Mouse (Mus musculus) megakaryocyte, embryonic 14.5 days (primary cell): Measurements from ENCODE around the gene Gtf3c2. TPM values are rescaled to one million over a fixed set of nuclear protein-coding genes. Genes with fewer than 3 reads are reported as not detected.

ENCODE experiments used
- H3K27me3 ChIP-seq: replicated peaks from 2 replicates; pipeline ENCODE3; 2012; ENCODE audit warnings: inconsistent platforms
- H3K36me3 ChIP-seq: replicated peaks from 2 replicates; pipeline ENCODE3; 2012; ENCODE audit warnings: low read length, inconsistent platforms, mixed read lengths
- H3K4me1 ChIP-seq: 2 replicates; pipeline ENCODE4 v1.6.1; 2012; ENCODE audit warnings: inconsistent platforms
- H3K4me3 ChIP-seq: replicated peaks from 2 replicates; pipeline ENCODE3; 2012; ENCODE audit warnings: moderate library complexity, mild to moderate bottlenecking, inconsistent platforms
- H3K9me3 ChIP-seq: 2 replicates; pipeline ENCODE4 v1.6.1; 2012; ENCODE audit warnings: inconsistent platforms
- FLI1 ChIP-seq: IDR thresholded peaks from 2 replicates; pipeline ENCODE4 v1.6.1; 2012; ENCODE audit warnings: low read length, inconsistent platforms, mixed read lengths
- GATA1 ChIP-seq: IDR thresholded peaks from 3 replicates; pipeline ENCODE4 v1.6.1; 2012; ENCODE audit warnings: mixed read lengths, low read length, inconsistent platforms, borderline replicate concordance
- polyA plus RNA-seq: library from polyadenylated mRNA; stranded (reverse); fragments of >175 nt; gene quantifications from 2 replicates; pipeline ENCODE4 v1.2.3, GENCODE M21; 2012; ENCODE audit warnings: low replicate concordance; ENCODE audit not compliant: insufficient read depth

Gene Gtf3c2
- polyA plus RNA-seq, 1 experiment, result 15.0 TPM

GRCm38 (mm10) chr5:31198170-31198569 lies 18.2 kb upstream of the Gtf3c2 start:
- H3K36me3 ChIP-seq, result peaks cover 76% of the 10 kb centered on the region

DNA sequence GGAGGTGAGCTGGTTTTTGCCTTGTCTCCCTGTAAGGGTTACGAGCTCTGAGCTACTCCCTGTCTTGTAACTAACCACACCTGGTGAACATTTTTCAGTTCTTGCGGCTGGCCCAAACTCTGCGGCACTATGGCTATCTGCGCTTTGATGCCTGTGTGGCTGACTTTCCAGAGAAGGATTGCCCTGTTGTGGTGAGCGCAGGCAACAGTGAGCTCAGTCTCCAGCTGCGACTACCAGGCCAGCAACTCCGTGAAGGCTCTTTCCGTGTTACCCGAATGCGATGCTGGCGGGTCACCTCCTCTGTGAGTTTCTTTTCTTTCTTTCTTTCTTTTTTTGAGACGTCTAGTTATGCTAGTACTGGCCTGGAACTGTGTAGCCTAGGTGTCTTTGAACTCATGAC lies 17.1 kb upstream of the Gtf3c2 start:
- peaks cover 67% of the 10 kb centered on the region for H3K36me3 ChIP-seq
- H3K4me3 ChIP-seq, result no peak overlapping the region
- TF ChIP-seq GATA1 (no peak), FLI1 (no peak)
- no peaks in the 10 kb centered on the region for H3K27me3 ChIP-seq
- no peaks in the 10 kb centered on the region for H3K9me3 ChIP-seq
- H3K4me1 ChIP-seq, result peaks cover 78% of the 10 kb centered on the region

More at GRCm38 (mm10) chr5:31198170-31198569, 18.2 kb upstream of the Gtf3c2 start:
- H3K4me1 ChIP-seq, result peaks cover 83% of the 10 kb centered on the region
- no peaks in the 10 kb centered on the region for H3K27me3 ChIP-seq
- H3K9me3 ChIP-seq, result no peaks in the 10 kb centered on the region
- H3K4me3 ChIP-seq, result no peak overlapping the region
- TF ChIP-seq GATA1, result no peak
- TF ChIP-seq FLI1, result no peak

GRCm38 (mm10) chr5:31196207-31196606 lies 16.3 kb upstream of the Gtf3c2 start:
- Histone ChIP-seq H3K36me3 (peaks cover 71% of the 10 kb centered on the region), H3K27me3 (no peaks in the 10 kb centered on the region), H3K4me1 (peaks cover 80% of the 10 kb centered on the region), H3K9me3 (no peaks in the 10 kb centered on the region), H3K4me3 (no peak overlapping the region)
- TF ChIP-seq GATA1 (no peak), FLI1 (no peak)

GRCm38 (mm10) chr5:31195671-31196070 lies 15.7 kb upstream of the Gtf3c2 start:
- H3K9me3 ChIP-seq, result no peaks in the 10 kb centered on the region
- H3K4me1 ChIP-seq, result peaks cover 82% of the 10 kb centered on the region
- no peak overlapping the region for H3K4me3 ChIP-seq
- no peak for TF ChIP-seq GATA1
- TF ChIP-seq FLI1, result no peak
- H3K27me3 ChIP-seq, result no peaks in the 10 kb centered on the region
- H3K36me3 ChIP-seq, result peaks cover 74% of the 10 kb centered on the region

- H3K27me3 ChIP-seq, result no peaks in the 10 kb centered on the region
- no peaks in the 10 kb centered on the region for H3K9me3 ChIP-seq
- TF ChIP-seq GATA1 (no peak), FLI1 (no peak)
- H3K4me3 ChIP-seq, result peak overlapping the region; percentile 99
- peaks cover 79% of the 10 kb centered on the region for H3K4me1 ChIP-seq
- peaks cover 74% of the 10 kb centered on the region for H3K36me3 ChIP-seq
Observed at GRCm38 (mm10) chr5:31194486-31195485, 14.8 kb upstream of the Gtf3c2 start.

DNA sequence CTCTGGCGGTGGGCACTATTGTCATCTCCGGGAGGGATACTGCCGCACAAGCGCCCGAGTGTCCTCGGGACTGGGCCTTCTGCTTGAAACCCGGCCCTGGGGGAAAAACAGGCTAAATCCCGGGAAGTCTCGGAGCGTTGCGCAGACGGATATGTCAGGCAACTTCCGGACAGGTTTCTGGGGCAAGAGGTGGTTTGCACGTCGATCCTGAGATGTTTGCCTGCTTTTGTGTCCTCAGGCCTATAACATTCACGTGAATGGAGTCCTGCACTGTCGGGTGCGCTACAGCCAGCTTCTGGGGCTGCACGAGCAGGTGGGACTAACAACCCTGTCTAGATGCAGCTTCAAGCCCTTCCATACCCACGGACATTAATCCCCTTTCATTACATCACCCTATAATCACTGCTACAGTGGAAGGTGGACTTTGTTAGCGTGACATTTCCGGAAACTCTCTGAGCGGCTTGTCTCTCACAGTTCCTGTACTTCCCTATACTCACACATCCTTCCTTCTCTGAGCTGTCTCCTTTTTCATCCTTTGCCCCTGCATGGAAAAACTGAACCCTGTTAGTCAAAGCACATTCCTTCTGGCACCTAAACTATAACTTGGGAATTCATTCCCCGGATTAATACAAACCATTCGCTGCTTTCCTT lies 13.8 kb upstream of the Gtf3c2 start:
- Histone ChIP-seq H3K36me3 (peaks cover 72% of the 10 kb centered on the region), H3K4me1 (peaks cover 71% of the 10 kb centered on the region), H3K4me3 (peak overlapping the region; percentile 99), H3K27me3 (no peaks in the 10 kb centered on the region), H3K9me3 (no peaks in the 10 kb centered on the region)
- no peak for TF ChIP-seq FLI1
- TF ChIP-seq GATA1, result no peak

DNA sequence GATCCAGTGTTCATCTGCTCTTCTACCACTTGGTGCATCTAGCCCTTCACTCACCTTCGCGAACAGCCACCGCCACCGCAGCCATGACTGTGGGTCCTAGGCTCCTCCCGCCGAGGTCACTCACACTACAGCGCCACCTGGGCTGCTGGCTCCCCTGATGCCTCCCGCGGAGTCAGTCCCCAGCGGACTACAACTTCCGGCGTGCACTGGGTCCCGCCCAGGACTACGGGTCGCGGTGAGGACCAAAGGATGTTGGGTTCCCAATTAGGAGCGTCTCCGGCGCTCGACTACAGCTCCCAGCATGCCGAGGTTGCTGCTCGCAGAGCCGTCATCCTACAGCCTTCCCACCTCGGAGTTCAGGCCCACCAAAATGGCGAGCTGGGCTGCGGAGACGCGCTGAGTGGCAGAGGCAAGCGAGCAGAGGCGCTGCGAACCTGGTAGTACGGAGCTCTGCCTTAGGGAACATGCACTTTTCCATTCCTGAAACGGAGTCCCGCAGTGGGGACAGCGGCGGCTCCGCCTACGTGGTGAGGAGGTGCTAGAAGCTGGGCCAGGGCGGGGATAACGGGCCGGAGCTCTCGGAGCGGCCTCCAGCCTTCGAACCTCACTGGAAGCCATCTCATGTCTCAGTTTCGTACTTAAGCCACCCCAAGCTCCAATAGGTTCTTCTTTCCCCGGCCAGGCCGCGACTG lies 13.1 kb upstream of the Gtf3c2 start, which contains the start of the genes Snx17 and Eif2b4:
Gene Snx17 (plus strand): TSS at position 289 of the 692 bp plus-strand sequence.
Gene Eif2b4 (minus strand): TSS at position 492 of the 692 bp plus-strand sequence.
- Histone ChIP-seq H3K36me3 (peaks cover 72% of the 10 kb centered on the region), H3K4me1 (peaks cover 67% of the 10 kb centered on the region), H3K27me3 (no peaks in the 10 kb centered on the region), H3K4me3 (peak within 1 kb of the TSS; percentile 99), H3K9me3 (no peaks in the 10 kb centered on the region)
- TF ChIP-seq FLI1 (no peak), GATA1 (no peak)

DNA sequence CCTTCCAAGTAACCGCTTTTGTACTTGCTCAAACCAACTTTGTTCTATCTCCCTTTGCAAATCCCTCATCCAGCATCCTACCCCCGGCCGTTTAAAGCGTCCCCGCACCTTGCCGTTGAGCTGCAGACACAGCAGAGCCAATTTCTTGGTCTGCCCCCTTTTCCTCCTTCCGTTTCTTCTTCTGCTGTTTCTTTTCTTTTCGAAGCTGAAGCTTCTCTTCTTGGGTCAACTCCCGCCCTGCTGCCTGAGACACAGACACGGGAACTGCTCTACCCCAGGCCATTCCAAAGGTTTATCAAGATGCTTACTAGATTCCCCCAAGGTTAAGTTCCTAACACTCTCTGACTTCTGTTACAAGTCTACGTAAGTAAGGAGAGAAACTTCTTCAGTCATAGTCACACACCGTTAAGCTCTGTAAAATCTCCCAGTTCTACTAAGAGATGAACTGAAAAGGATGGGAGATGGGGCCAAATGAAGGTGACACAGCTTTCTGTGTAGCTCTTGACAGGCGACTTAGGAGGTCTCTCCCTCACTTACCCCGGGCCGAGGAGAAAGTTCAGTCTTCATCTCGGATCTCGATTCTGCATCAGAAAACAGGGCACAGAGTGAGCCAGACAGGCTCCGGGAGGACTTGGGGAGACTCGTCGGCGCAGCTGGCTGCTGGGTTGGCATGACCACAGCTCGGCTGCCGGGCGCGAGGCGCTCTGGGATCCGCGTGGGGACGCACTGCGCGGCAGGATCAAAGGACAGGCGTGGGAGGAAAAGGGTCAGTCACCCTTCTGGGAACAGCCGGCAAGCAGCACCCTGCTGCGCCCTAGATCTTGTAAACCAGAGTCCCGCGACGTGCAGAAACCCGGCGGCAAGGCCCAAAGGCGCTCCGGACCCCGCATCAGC lies 12.3 kb upstream of the Gtf3c2 start:
- Histone ChIP-seq H3K9me3 (no peaks in the 10 kb centered on the region), H3K4me1 (peaks cover 59% of the 10 kb centered on the region), H3K36me3 (peaks cover 72% of the 10 kb centered on the region), H3K4me3 (peak overlapping the region; percentile 99), H3K27me3 (no peaks in the 10 kb centered on the region)
- TF ChIP-seq GATA1, result no peak
- no peak for TF ChIP-seq FLI1

DNA sequence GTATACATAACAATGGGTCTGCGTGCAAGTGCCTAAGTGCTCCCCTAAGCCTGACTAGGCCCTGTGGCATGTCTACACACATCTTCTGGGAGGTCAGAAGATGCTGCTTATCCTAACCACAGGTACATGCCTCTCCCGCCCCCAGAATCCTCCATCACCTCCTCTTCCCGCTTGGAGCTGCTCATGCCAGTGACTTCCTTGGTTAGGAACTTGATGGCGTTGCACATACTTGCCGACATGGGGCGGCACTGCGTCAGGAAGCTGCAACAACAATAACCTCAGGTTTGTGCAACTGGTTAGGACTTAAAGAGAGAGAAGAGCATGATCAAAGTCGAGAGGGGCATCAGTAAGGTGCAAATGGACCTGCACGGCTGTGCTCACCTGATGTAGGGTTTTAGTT lies 10.3 kb upstream of the Gtf3c2 start:
- no peaks in the 10 kb centered on the region for H3K9me3 ChIP-seq
- TF ChIP-seq GATA1 (no peak), FLI1 (no peak)
- H3K27me3 ChIP-seq, result no peaks in the 10 kb centered on the region
- H3K4me1 ChIP-seq, result peaks cover 41% of the 10 kb centered on the region
- H3K4me3 ChIP-seq, result no peak overlapping the region
- H3K36me3 ChIP-seq, result peaks cover 59% of the 10 kb centered on the region
